Mouse (Mus musculus) colon, adult 2 months (tissue): ENCODE data around the gene Slc7a10. TPM values are rescaled to one million over a fixed set of nuclear protein-coding genes. Genes with fewer than 3 reads are reported as not detected.

Experiments
- polyA plus RNA-seq: library from polyadenylated mRNA; depleted of rRNA; stranded (reverse); fragments of >200 nt; gene quantifications from 2 replicates; pipeline ENCODE4 v1.2.3, GENCODE M21; 2012; rRNA removed

Gene Slc7a10
- polyA plus RNA-seq: 2.6 and 3.1 TPM in 2 replicates

DNA sequence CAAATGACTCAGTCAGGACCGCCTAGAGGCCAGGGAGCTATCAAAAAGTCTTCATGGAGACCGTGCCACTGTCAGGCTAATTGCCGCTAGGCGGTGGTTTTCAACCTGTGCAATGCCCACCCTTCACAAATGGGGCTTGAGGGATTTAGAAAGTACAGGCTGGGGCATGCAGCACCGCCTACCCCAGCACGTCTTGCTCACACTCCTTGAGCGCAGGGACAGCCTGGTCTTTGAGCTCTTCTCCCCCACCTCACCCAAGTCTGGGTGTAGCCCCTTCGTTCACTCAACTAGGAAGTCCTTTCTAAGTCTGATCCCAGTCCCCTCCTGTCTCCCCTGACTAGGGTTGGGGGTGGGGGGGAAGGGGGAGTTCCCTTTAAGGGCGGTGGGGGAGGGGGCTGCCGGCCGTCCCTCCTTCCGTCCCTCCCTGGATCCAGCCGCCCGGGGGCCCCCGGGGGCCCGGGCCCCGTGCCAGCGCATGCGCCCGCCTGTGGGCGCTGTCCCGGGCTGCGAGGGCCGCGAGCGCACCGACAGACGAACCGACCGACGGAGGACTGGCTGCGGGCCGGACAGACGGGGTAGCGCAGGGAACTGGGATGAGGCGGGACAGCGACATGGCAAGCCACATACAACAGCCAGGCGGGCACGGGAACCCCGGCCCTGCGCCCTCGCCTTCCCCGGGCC, at the start of gene Slc7a10:
Slc7a10 (plus strand) TSS at position 497 of the 681 bp plus-strand sequence.

DNA sequence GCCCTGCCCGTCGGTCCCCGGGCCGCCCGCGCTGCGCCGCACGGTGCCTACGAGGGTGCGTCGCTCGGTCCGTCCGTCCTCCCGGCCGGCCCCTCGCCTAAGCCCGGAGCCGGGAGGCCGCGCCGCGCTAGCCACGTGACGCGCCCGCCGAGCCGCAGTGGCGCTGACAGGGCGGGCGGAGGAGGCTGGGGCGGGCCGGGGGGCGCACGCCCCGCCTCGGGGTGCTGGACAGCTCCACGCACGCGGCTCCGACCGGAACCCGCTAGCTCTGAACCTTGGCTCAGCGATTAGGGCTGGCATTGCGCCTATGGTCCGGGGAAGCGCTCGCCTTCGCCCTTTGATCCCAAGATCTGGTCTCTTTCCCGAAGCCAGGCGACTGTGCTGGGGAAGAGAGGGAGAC, 29.0 kb downstream of the Slc7a10 start, which contains the start of gene Lrp3:
Lrp3 (minus strand) TSS at position 274 of the 400 bp plus-strand sequence.

Other genes with a start within 250 kb of the Slc7a10 start
- gene Cebpg, start 129.8 kb upstream of the Slc7a10 start, polyA plus RNA-seq: 7.6 and 8.2 TPM in 2 replicates
- 86.9 and 95.2 TPM in 2 replicates for gene Cebpa, start 67.1 kb upstream of the Slc7a10 start, polyA plus RNA-seq
- 12.0 and 12.2 TPM in 2 replicates for gene Lrp3, start 29.1 kb downstream of the Slc7a10 start, polyA plus RNA-seq
- gene Gpatch1, start 132.1 kb downstream of the Slc7a10 start, polyA plus RNA-seq: 3.2 and 3.4 TPM in 2 replicates
- 54.7 and 57.4 TPM in 2 replicates for gene Rhpn2, start 147.8 kb downstream of the Slc7a10 start, polyA plus RNA-seq
- 3.5 TPM in 2 replicates for gene Faap24, start 210.5 kb downstream of the Slc7a10 start, polyA plus RNA-seq
- gene Cep89, start 210.7 kb downstream of the Slc7a10 start, polyA plus RNA-seq: 12.3 and 13.2 TPM in 2 replicates